Mouse (Mus musculus) R1 (cell line): ENCODE measurements around the gene Fam217a.
"Not testable (repeated sequence)": the region's sequence is repeated elsewhere in the genome, so short reads cannot be mapped to it uniquely, and the experiment has no call there.

Experiments used
- DNase-seq: peaks from one replicate; pipeline ENCODE4 v3.0.0-alpha.2; 2018; ENCODE audit warnings: low read depth, low spot score

Gene Fam217a

DNA sequence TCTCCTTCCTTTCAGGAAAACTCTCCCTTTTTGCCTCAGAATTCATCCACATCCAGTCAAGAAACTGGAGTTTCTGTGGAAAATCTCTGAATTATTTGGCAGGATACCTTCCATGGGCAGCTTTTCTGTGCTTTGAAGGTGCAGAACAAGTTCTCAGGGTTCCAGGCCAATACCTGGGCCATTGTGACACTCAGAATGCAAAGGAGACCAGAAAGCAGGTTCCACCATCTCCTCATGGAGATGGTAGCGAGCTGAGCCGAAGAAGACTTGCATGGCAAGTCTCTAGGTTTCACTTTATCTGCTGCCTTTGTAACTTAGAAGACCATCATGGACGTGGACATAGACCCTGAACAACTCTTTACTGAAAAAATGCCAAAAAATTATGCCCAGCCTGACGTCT is at the start of gene Fam217a, which contains the start of gene 4933417A18Rik:
Gene Fam217a, minus strand, starts transcription at position 101 of the 400 bp plus-strand sequence.
Gene 4933417A18Rik, plus strand, starts transcription at position 200 of the 400 bp plus-strand sequence.
- no peak for DNase-seq

- peak; percentile 72 for DNase-seq
These were observed 49.7 kb upstream of the Fam217a start for GRCm38 (mm10) chr13:34973770-34974169.

GRCm38 (mm10) chr13:34973149-34973548 is 49.0 kb upstream of the Fam217a start:
- peak; percentile 70 for DNase-seq

DNA sequence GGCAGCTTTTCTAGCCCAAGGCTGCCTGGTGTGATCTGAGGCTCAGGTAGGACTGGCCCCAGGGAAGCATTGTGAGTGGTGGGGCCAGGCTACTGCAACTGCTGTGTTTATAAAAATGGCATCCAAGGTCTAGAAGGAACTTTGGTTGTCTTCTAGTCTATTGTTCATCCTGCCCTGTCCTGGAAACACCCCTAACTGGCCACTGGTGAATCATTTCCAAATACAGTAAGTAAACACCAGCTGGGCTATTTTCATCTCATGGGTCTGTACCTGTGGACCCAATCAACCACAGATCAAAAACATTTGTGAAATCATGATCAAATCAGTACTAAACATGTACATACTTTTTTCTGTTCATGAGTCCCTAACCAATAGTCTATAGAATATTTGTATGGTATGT is 48.3 kb upstream of the Fam217a start:
- not testable (repeated sequence) for DNase-seq

DNA sequence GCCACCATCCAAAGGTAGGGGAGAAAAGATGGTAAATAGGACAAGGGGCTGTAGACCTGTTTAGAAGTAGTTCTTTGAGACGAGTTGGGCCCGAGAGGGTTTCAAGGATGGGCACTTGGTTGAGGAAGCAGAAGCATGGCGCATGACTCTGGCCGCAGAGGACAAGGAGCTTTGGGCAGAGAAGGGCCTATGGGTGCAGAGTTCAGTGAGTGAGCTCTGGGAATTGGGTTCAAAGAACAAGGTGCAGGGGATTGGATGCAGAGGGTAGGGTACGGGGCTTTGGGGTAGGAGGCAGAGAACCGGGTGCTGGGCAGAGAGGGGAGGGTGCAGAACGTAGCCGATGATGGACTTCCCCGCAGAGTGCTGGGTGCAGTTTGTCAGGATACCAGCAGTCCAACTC is 41.5 kb upstream of the Fam217a start:
- not testable (repeated sequence) for DNase-seq

DNA sequence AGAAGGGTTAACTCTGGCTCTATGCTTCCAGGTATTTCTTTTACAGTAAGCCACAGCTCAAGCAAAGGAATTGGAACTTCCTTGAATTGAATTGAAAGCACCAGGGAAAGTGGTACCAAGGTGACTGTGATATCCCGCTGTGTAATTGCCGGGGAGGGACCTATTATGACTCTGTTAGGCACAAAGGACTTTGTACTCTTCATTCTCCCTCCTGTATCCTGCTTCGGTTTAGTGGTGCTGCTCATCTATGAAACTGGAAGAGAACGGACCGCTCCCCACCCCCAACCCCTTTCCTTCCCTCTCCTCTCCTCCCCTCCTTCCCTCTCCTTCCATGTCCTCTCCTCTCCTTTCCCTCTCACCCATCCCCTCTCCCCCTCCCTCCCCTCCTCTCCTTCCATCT is 40.8 kb upstream of the Fam217a start:
- peak; percentile 83 for DNase-seq

GRCm38 (mm10) chr13:34964419-34964818 is 40.3 kb upstream of the Fam217a start:
- DNase-seq, result peak; percentile 21

DNA sequence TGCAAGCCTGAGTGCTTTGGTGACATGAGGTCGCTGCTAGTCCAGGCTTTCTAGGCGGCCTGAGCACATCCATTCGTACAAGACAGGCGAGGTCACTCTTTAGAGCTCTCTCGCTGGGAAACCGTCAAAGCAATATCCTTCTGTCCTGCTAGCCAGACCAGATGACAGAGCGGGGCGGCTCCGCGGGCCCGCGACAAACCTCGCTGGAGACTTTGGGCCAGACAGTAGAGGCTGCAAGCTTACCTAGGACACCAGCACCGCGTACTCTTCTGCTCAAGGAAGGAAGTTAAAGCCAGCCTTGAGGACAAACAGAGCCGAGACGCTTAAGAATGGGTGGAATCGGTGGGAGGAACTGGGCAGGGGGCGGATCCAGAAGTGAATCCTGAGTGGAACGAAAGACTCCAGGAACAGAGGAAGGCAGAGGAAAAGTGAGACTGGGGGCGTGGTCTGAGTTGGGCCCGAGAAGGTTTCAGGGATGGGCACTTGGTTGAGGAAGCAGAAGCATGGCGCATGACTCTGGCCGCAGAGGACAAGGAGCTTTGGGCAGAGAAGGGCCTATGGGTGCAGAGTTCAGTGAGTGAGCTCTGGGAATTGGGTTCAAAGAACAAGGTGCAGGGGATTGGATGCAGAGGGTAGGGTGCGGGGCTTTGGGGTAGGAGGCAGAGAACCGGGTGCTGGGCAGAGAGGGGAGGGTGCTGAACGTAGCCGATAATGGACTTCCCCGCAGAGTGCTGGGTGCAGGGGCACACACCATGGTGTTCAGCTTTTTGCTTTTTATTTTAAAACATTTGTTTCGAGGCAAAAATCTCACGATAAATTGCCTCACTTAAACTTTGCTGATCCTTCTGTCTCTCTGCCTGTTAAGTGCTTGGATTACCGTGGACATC is 39.6 kb upstream of the Fam217a start, which contains the start of gene Eci3:
Gene Eci3, minus strand, starts transcription at position 300 of the 887 bp plus-strand sequence.
- DNase-seq, result peak; percentile 81

DNA sequence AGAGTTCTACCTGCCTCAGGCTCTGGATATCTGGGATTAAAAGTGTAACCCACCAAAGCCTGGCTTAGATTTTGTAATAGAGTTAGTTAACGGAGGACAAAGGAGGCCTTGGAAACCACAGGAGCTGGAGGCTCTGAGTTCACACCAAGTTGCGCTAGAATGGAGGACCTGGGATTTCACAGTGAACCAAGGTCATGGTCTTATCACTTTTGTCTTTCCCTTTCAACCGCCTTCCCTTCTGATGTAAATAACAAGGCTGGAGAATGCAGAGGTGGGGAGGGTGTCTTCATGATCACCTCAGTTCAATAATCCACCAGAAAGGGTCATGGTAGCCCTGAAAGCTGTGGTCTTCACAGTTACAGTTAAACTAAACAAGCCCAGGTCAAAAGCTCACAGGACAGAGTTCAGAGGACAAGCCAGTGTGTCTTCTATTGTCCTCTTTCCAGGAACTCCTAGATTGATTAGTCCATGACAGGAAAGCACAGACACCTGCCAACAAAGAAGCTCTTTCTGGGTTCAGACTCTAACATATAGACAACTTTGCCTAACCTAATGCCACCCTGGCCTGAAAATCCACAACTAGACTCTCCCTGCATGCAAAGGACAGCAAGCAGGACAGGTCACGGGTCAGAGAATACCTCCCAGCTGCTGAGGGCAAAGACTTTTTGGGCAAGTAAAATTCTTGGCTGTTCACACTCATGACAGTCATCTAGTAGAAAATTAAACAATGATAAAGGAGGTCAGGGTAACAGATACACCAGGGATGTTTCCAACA is 37.1 kb upstream of the Fam217a start:
- peak; percentile 70 for DNase-seq

DNA sequence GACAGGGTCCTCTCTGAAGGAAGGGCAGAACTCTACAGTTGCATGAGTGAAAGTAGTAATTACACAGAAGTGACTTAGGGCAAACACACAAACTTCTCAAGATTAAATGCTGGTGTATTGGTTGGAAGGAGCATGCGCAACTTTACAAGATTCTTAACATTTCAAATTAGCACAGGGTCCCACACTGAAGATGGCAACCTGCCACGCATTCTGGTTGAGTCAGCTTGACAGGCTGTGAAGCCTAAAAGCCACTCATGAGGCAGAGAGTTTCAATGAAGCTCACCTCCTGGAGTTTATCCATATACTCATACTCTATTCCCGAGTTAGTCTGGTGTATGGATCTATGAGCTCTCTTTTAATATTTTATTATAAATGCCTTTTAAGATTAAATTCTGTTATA is 34.0 kb upstream of the Fam217a start:
- DNase-seq, result not testable (repeated sequence)

GRCm38 (mm10) chr13:34956901-34957300 is 32.8 kb upstream of the Fam217a start:
- DNase-seq, result no peak

GRCm38 (mm10) chr13:34951437-34951836 is 27.3 kb upstream of the Fam217a start:
- not testable (repeated sequence) for DNase-seq

GRCm38 (mm10) chr13:34942370-34942769 is 18.3 kb upstream of the Fam217a start:
- no peak for DNase-seq

DNA sequence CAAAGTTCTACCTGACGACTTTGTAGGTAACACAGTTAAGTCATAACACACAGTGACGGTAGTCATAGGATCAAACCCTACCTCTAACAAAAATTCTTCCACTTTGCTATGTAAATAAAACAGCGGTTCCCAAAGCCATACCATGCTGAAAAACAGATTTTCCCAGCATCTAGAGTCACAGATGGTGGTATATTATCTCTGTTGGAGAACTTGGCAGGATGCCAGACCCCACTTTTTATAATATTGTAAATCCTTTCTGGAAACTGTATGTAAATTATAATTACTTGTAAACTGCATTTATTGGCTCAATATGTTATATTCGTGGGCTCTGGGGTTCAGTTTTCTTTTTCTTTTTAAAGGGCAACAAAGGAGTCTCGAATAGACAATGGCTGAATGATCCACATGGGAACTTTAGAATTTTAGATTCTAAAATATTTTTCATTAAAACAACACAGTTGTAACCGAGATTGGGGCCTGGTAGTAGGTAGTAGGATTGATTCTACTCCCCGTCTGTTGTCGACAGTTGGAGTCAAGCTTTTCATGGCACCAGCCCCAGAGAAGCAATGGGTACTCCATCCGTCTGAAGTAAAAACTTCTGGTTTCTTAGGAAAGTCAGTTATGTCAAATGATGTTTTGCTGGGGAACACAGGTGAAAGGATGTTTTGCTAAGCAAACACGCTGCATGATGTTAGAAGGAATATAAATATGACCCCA is 11.0 kb upstream of the Fam217a start:
- no peak for DNase-seq

DNA sequence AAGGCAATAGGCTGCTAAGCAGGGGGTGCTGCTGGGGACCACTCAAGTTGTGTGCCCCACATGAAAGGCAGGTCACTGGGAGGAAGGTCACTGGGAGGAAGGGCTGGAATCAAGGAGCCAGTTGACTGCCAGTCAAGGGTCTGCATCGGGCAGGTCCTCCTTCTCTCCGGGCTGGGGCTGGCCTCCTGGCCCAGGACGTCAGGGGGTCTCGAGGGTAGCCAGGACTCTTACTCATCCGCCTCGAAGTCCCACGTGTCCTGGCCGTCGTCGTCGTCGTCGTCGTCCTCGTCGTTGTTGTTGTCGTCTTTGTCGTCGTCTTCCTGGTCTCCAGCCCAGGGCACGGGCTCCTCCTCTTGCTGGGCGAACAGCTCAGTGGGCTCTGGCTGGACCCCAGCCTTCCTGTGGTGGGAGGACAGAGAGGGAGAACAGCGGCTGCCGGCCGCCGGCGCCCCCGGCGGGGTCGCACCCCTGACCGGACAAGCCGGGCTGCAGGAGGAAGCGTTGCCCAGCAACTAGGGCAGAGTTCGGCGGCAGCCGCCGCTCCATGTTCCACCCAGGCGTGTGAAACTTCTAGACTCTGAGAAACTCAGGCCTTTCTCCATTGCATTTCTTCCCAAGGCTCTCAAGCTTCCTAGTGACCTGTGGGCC is 7.5 kb downstream of the Fam217a start:
- peak; percentile 48 for DNase-seq

DNA sequence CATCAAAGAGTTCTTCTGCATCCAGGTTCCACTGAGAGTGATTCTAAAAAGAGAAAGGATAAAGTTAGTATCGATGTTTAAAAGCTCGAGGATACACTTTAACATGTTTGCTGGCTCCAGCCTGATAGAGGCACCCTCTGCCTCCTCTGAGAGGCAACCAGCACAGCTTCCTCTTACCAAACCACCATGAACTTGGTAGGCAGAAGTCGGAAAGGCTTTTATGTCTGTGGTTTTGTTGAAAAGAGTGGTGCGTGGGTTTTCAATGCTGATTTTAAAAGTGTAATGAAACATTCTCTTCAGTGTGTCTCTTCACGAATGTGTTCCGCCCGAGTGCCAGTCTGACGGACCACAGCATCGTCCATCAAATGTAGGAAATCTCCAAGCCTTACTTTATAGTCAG is 9.5 kb downstream of the Fam217a start:
- DNase-seq, result no peak

DNA sequence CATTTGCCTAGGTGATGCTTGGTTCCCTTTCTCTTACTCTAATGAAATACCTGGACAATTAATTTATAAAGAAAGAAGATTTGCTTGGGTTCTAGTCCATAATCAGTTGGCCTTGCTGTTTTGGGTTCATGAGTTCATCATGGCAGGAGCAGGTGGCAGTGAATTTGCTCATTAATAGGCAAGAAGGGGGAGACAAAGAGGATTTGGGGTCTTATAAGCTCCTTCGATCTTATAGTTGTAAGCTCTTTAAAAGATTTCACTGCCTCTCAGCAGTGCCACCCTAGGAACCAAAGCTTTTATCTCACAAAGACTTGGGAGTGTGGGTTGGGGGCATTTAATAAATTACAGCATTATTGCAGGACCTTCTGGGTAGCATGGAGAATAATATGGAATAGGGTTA is 31.2 kb downstream of the Fam217a start:
- DNase-seq, result no peak

DNA sequence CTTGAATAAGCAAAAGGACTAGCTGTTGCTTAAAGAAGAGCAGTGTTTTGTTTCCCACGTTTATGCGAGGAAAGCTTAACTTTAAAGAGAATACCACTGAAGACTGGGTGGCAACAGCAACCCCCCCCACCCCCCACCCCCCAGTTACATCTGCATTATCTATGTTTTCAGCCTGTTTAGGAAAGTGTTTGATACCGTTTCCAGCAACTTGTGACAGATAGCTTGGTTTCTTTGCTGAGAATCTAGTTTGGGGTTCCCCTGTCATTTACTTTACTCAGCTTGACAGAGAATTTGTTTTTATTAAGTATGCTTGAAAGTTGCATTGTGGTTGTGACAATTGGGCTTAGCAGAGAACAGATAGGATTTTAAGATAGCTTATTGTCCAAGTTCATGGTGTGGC is 47.6 kb downstream of the Fam217a start:
- DNase-seq, result no peak

- DNase-seq, result peak; percentile 48
These were observed 48.2 kb downstream of the Fam217a start for GRCm38 (mm10) chr13:34875741-34876445.

DNA sequence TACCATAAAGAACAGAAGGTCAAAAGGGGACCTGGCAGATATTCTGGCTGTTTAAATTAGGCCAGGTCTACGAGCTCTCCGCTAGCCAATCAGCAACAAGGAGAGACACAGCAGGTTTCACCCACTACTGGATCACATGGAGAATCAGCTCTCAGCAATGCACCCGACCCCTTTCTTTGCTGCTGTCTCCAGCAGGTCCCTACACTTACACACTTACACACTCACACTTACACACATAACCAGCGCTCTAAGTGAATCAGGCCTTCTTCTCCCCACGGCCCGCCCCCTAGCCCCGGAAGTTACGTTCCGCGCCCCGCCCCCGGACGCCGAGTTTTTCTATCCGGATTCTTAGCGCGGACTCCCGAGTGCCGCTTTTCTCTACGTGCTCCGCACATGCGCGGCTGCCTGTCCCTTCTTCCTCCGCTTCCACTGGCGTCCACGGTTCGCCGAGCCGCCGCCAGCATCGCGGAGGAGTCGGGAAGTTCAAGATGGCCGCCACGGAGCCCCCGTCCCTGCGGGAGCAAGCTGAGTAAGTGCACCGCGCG is 48.9 kb downstream of the Fam217a start, which contains the start of gene Prpf4b:
Gene Prpf4b, plus strand, starts transcription at position 137 of the 545 bp plus-strand sequence.
- peak; percentile 91 for DNase-seq
